Mouse (Mus musculus): ENCODE measurements around the gene Dcdc2b. TPM values are rescaled to one million over a fixed set of nuclear protein-coding genes. Genes with fewer than 3 reads are reported as not detected.

The Dcdc2b gene
- total and polyA plus RNA-seq, 2 experiments from 2014 or later: 0.82 to 2.7 TPM

DNA sequence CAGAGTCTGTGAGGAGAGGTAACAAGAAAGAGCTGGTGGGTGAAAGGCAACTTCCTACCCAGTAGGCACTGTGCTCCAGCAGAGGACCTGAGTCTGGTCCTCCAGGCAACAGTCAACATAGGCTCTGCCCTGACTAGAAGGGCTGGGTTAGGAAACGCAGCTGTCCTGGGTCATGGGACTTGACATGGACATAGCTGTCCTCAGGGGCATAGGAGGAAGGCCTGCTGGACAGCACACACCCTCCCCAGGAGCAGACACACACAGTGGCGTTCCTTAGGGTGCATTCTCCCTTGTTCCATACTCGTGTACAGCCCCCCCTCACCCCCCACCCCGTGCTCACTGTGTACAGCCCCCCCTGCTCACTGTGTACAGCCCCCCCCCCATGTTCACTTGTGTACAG, 3.6 kb downstream of the Dcdc2b start:
- Histone ChIP-seq H3K4me1 (ENCODE audit: insufficient read depth, low read length) (no peaks in the 10 kb centered on the region), H3K4me2 (ENCODE audit: low read depth, low read length, poor library complexity, severe bottlenecking) (no peak overlapping the region), H3K9ac (replicated peaks; ENCODE audit: low read length, poor library complexity, severe bottlenecking) (no peak overlapping the region), H3K27ac (ENCODE audit: low read depth, low read length) (no peak overlapping the region), H3K9me3 (ENCODE audit: low read length) (no peaks in the 10 kb centered on the region), H3K36me3 (ENCODE audit: insufficient read depth, low read length) (peaks cover 11% of the 10 kb centered on the region), H3K27me3 (ENCODE audit: insufficient read depth, low read length) (no peaks in the 10 kb centered on the region), H3K4me3 (ENCODE audit: low read depth, low read length) (no peak overlapping the region)
- no peak for TF ChIP-seq CTCF (IDR thresholded peaks at IDR 0.05)
- ATAC-seq (ENCODE audit: low FRiP score): peak; percentile 20; the same call in 1 of the 2 replicates
- no peak for DNase-seq (ENCODE audit: low spot score)
- WGBS: 76% methylated on average over 4 of the region's 4 CpGs

DNA sequence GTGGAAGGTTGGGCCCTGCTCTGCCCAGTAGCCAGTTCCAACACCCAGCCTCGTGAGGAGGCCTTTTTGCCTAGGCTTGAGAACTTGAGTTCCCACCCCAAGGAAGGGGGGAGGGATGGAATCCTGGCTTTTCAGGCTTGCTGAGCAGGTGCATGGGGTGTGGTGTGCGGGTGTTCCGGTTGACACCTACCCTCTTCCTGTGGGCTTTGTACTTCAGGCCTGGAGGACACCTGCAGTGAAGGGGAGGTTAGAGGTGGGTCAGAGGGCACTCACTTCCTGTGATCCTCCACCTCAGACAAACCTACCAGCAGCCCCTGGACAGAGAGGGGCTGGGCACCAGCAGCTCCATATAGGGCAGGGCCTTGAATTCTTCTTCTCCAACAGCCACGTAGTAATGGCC, 4.0 kb downstream of the Dcdc2b start:
- peaks cover 11% of the 10 kb centered on the region for H3K36me3 ChIP-seq (ENCODE audit: insufficient read depth, low read length)
- H3K27me3 ChIP-seq (ENCODE audit: insufficient read depth, low read length): no peaks in the 10 kb centered on the region
- H3K4me3 ChIP-seq (ENCODE audit: low read depth, low read length): no peak overlapping the region
- no peaks in the 10 kb centered on the region for H3K4me1 ChIP-seq (ENCODE audit: insufficient read depth, low read length)
- DNase-seq (ENCODE audit: low spot score) (no peak), ATAC-seq (ENCODE audit: low FRiP score) (no peak)
- 69% methylated on average over 4 of the region's 4 CpGs for WGBS
- no peak overlapping the region for H3K9ac ChIP-seq (replicated peaks; ENCODE audit: low read length, poor library complexity, severe bottlenecking)
- TF ChIP-seq CTCF (IDR thresholded peaks at IDR 0.05): no peak
- no peaks in the 10 kb centered on the region for H3K9me3 ChIP-seq (ENCODE audit: low read length)
- no peak overlapping the region for H3K4me2 ChIP-seq (ENCODE audit: low read depth, low read length, poor library complexity, severe bottlenecking)
- no peak overlapping the region for H3K27ac ChIP-seq (ENCODE audit: low read depth, low read length)

DNA sequence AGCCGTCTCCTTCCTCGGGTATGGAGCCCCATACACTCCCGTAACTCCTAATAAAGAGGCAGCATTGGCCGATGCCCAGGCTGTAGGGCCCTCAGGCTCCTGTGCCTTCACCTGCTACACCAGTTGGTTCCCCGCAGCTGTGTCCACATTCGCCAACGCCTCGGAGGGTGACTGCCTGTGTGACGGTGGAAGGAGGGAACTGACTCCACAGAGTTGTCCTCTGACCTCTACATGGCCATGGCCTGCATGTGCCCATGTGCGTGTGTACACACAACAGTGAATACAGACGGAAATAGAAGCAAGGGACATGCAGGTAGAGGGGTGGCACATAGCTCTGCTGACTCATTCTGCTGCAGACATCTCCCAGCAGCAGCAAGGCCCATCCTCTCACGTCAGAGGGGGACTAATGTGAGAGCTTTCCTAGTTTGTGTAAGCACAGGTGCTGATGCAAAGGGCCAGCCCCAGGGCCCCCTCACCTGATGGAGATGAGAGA, 4.9 kb downstream of the Dcdc2b start:
- Histone ChIP-seq H3K4me3 (ENCODE audit: low read depth, low read length) (no peak overlapping the region), H3K36me3 (ENCODE audit: insufficient read depth, low read length) (peaks cover 18% of the 10 kb centered on the region), H3K27ac (ENCODE audit: low read depth, low read length) (peak overlapping the region; percentile 21; the same call in 1 of the 2 replicates), H3K9me3 (ENCODE audit: low read length) (no peaks in the 10 kb centered on the region), H3K9ac (replicated peaks; ENCODE audit: low read length, poor library complexity, severe bottlenecking) (0 out of 2 replicates have a peak overlapping the region, but pooled peaks have one; percentile 8), H3K27me3 (ENCODE audit: insufficient read depth, low read length) (no peaks in the 10 kb centered on the region), H3K4me2 (ENCODE audit: low read depth, low read length, poor library complexity, severe bottlenecking) (no peak overlapping the region), H3K4me1 (ENCODE audit: insufficient read depth, low read length) (no peaks in the 10 kb centered on the region)
- WGBS: 84% methylated on average over 12 of the region's 12 CpGs
- ATAC-seq (ENCODE audit: low FRiP score): peak; percentile 24; the same call in 1 of the 2 replicates
- no peak for TF ChIP-seq CTCF (IDR thresholded peaks at IDR 0.05)
- no peak for DNase-seq (ENCODE audit: low spot score)

DNA sequence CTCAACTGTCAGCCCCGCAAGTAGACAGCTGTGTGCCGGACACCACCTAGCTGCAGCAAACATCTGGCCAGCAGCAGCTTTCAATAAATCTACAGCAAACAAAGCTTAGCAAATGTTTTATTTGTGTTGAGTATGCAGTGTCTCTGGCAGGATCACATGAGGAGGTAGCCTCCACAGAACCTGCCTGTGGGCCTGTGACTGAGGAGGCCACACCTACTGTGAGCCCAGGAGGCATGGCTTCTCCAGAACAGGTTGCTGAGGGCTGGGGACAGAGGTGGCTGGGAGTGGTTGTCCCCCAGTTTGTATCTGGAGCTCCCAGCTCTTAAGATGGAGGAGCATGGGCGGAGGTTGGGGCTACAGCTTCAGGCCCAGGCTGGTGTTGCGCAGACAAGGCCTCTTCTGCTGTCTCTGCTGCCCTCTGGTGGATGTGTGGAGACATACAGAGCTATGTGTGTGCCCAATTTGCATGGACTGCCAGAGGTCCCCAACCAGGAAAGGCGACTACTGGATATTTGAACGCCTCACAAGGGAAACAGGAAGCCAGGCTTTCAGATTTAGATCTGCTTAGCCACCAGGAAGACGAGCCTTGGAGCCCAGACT, 5.5 kb downstream of the Dcdc2b start:
- Histone ChIP-seq H3K27ac (ENCODE audit: low read depth, low read length) (peak overlapping the region; percentile 21), H3K9ac (replicated peaks; ENCODE audit: low read length, poor library complexity, severe bottlenecking) (no peak overlapping the region), H3K36me3 (ENCODE audit: insufficient read depth, low read length) (peaks cover 25% of the 10 kb centered on the region), H3K9me3 (ENCODE audit: low read length) (no peaks in the 10 kb centered on the region), H3K4me1 (ENCODE audit: insufficient read depth, low read length) (no peaks in the 10 kb centered on the region), H3K27me3 (ENCODE audit: insufficient read depth, low read length) (no peaks in the 10 kb centered on the region), H3K4me3 (ENCODE audit: low read depth, low read length) (no peak overlapping the region), H3K4me2 (ENCODE audit: low read depth, low read length, poor library complexity, severe bottlenecking) (no peak overlapping the region)
- DNase-seq (ENCODE audit: low spot score) (peak; percentile 90), ATAC-seq (ENCODE audit: low FRiP score) (peak; percentile 82)
- peak; percentile 91 for TF ChIP-seq CTCF (IDR thresholded peaks at IDR 0.05)
- WGBS: 33% methylated on average over 7 of the region's 7 CpGs

DNA sequence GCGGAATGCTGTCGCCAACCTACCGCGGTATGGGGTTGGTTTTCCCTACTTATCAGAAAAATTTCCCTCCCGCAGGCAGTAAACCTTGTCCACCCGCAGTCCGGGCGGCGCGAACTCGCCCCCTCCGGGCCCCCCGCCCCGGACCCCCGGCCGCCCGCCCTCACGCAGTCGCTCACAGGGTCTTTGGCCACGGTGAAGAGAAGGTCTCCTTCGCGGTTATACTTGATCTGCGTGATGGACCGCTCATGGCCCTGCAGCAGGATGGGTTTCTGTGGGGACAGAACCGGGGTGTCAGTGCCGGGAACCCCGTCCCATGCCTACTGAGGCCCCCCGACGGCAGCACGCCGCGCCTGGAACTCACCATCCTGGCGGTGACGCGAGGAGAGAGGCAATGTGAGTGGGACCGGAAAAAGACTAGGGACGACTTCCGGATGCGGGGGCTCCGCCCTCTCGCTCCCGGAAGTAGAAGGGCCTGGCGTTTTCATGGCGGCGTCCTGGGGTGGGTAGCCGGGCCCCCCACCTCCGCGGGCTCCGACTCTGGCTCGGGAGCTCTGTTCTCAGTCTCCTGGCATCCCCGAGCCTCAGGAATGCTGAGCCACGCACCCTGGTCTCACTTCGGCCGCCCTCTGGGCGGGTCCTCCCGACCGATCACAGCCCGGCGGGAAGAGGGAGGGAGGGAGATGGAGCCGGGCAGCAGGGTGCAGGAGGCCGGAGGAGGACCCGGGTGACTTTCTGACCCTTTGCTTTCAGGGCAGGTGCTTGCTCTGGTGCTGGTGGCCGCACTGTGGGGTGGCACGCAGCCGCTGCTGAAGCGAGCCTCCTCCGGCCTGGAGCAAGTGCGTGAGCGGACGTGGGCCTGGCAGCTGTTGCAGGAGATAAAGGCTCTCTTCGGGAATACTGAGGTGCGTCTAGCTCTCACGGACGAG, 13.6 kb downstream of the Dcdc2b start, which contains the start of the genes Eif3i and Tmem234:
Gene Eif3i, minus strand, starts transcription at position 416 of the 926 bp plus-strand sequence.
Gene Tmem234, plus strand, starts transcription at position 436 of the 926 bp plus-strand sequence.
- Histone ChIP-seq H3K27ac (ENCODE audit: low read depth, low read length) (peak within 1 kb of the TSS; percentile 76), H3K4me1 (ENCODE audit: insufficient read depth, low read length) (peaks cover 11% of the 10 kb centered on the region), H3K9me3 (ENCODE audit: low read length) (no peaks in the 10 kb centered on the region), H3K9ac (replicated peaks; ENCODE audit: low read length, poor library complexity, severe bottlenecking) (peak within 1 kb of the TSS; percentile 93), H3K4me2 (ENCODE audit: low read depth, low read length, poor library complexity, severe bottlenecking) (peak within 1 kb of the TSS; percentile 78), H3K36me3 (ENCODE audit: insufficient read depth, low read length) (peaks cover 17% of the 10 kb centered on the region), H3K27me3 (ENCODE audit: insufficient read depth, low read length) (no peaks in the 10 kb centered on the region), H3K4me3 (ENCODE audit: low read depth, low read length) (peak within 1 kb of the TSS; percentile 99)
- peak; percentile 36 for TF ChIP-seq CTCF (IDR thresholded peaks at IDR 0.05)
- WGBS: under 1% methylated on average over 73 of the region's 74 CpGs
- peak; percentile 88 for ATAC-seq (ENCODE audit: low FRiP score)
- DNase-seq (ENCODE audit: low spot score): peak; percentile 91

Data from midbrain, postnatal 0 days (tissue).